ENCODE assay signal across 17 mouse cellular contexts in genomic region chr6:55391814-55392213, GRCm38 (mm10). TPM values are rescaled to one million over a fixed set of nuclear protein-coding genes. Genes with fewer than 3 reads are reported as not detected.
DNase-seq lines count a peak whose midpoint lies in the region; ATAC-seq and TF ChIP-seq lines count a peak whose summit lies in the region.
"Had no signal": no experiment of that assay in that cellular context is flagged by ENCODE, and none has a peak within 500 bp of the region (broad histone marks: within the 10 kb centered on the region; RNA-seq: fewer than 3 reads in every experiment).

No protein-coding gene starts in this region.

- H3K4me2 ChIP-seq in midbrain, embryonic 16.5 days (ENCODE audit: low read length), result no peak overlapping the region
- no peak overlapping the region for H3K4me2 ChIP-seq in limb, embryonic 11.5 days (ENCODE audit: low read depth, severe bottlenecking)
- H3K4me2 ChIP-seq: embryonic facial prominence, embryonic 12.5 days; limb, embryonic 12.5 days; liver, embryonic 15.5 days had no signal

- no peak overlapping the region for H3K9ac ChIP-seq in midbrain, embryonic 16.5 days (ENCODE audit: low read depth, low read length)
- H3K9ac ChIP-seq in limb, embryonic 11.5 days (ENCODE audit: low read length), result no peak overlapping the region
- H3K9ac ChIP-seq: embryonic facial prominence, embryonic 12.5 days; limb, embryonic 12.5 days; liver, embryonic 15.5 days had no signal

- no peak for TF ChIP-seq CTCF in left cerebral cortex, adult 2 months (IDR thresholded peaks at IDR 0.05)

- H3K4me1 ChIP-seq in midbrain, embryonic 16.5 days (ENCODE audit: control insufficient read depth, insufficient read depth, low read length), result peaks cover 15% of the 10 kb centered on the region
- peaks cover 60% of the 10 kb centered on the region for H3K4me1 ChIP-seq in midbrain, embryonic 10.5 days
- peaks cover 58% of the 10 kb centered on the region for H3K4me1 ChIP-seq in hindbrain, embryonic 10.5 days (replicated peaks)
- H3K4me1 ChIP-seq in limb, embryonic 11.5 days (ENCODE audit: control insufficient read depth, insufficient read depth, low read length), result peaks cover 6% of the 10 kb centered on the region; the same call in 1 of the 2 replicates
- H3K4me1 ChIP-seq: liver, embryonic 15.5 days had no signal

- intact Hi-C loops in left cerebral cortex, adult 2 months (cut with DNase I), result loop anchor here (1.0 to 10.0 kb wide), 4 partner anchors 113 to 653 kb away; no protein-coding TSS in a partner anchor

- ATAC-seq in midbrain, embryonic 16.5 days, result peak; percentile 34; the same call in 1 of the 2 replicates
- no peak for ATAC-seq in limb, embryonic 11.5 days (ENCODE audit: insufficient number of reproducible peaks, low FRiP score, low TSS enrichment, low read depth)
- ATAC-seq: activated CD4-positive, CD25-positive, alpha-beta regulatory T cell, adult 4 months; CD4-positive, CD25-positive, alpha-beta regulatory T cell, adult 4 months; inflammation-experienced regulatory T-cells, adult 6 months had no signal

- no peak overlapping the region for H3K27ac ChIP-seq in midbrain, embryonic 16.5 days (ENCODE audit: low read length)
- H3K27ac ChIP-seq in midbrain, embryonic 10.5 days (replicated peaks), result no peak overlapping the region
- H3K27ac ChIP-seq in hindbrain, embryonic 10.5 days, result 0 out of 2 replicates have a peak overlapping the region, but pooled peaks have one; percentile 76
- H3K27ac ChIP-seq in limb, embryonic 11.5 days (replicated peaks; ENCODE audit: low read depth, low read length), result no peak overlapping the region
- no peak overlapping the region for H3K27ac ChIP-seq in left cerebral cortex, adult 2 months
- H3K27ac ChIP-seq: embryonic facial prominence, embryonic 12.5 days; limb, embryonic 12.5 days; liver, embryonic 15.5 days had no signal

- H3K27me3 ChIP-seq in midbrain, embryonic 16.5 days (ENCODE audit: control insufficient read depth, insufficient read depth, low read depth, low read length), result no peaks in the 10 kb centered on the region
- H3K27me3 ChIP-seq in midbrain, embryonic 10.5 days (ENCODE audit: low read depth, poor library complexity, severe bottlenecking), result 0 out of 2 replicates have a peak, but pooled peaks cover 4% of the 10 kb centered on the region
- H3K27me3 ChIP-seq in hindbrain, embryonic 10.5 days (ENCODE audit: insufficient read depth, poor library complexity, severe bottlenecking), result no peaks in the 10 kb centered on the region; the same call in 1 of the 2 replicates
- H3K27me3 ChIP-seq in limb, embryonic 11.5 days (ENCODE audit: control insufficient read depth, insufficient read depth, low read length), result no peaks in the 10 kb centered on the region
- H3K27me3 ChIP-seq: embryonic facial prominence, embryonic 12.5 days had no signal

- no peaks in the 10 kb centered on the region for H3K36me3 ChIP-seq in midbrain, embryonic 16.5 days (ENCODE audit: control insufficient read depth, insufficient read depth, low read length)
- no peaks in the 10 kb centered on the region for H3K36me3 ChIP-seq in midbrain, embryonic 10.5 days
- H3K36me3 ChIP-seq in hindbrain, embryonic 10.5 days, result no peaks in the 10 kb centered on the region
- H3K36me3 ChIP-seq in limb, embryonic 11.5 days (ENCODE audit: control insufficient read depth, insufficient read depth, low read length), result no peaks in the 10 kb centered on the region
- H3K36me3 ChIP-seq: embryonic facial prominence, embryonic 12.5 days; limb, embryonic 12.5 days; liver, embryonic 15.5 days had no signal

- 30% methylated on average over 4 of the region's 4 CpGs for WGBS in midbrain, embryonic 16.5 days
- WGBS in midbrain, embryonic 10.5 days, result 61% methylated on average over 4 of the region's 4 CpGs
- 57% methylated on average over 4 of the region's 4 CpGs for WGBS in hindbrain, embryonic 10.5 days
- WGBS in limb, embryonic 11.5 days, result 13% methylated on average over 4 of the region's 4 CpGs

- H3K4me3 ChIP-seq in midbrain, embryonic 16.5 days (ENCODE audit: low read depth, low read length), result no peak overlapping the region
- H3K4me3 ChIP-seq in midbrain, embryonic 10.5 days, result no peak overlapping the region
- no peak overlapping the region for H3K4me3 ChIP-seq in hindbrain, embryonic 10.5 days
- no peak overlapping the region for H3K4me3 ChIP-seq in limb, embryonic 11.5 days (ENCODE audit: low read depth, low read length)
- H3K4me3 ChIP-seq in left cerebral cortex, adult 2 months, result no peak overlapping the region
- H3K4me3 ChIP-seq: embryonic facial prominence, embryonic 12.5 days; limb, embryonic 12.5 days; liver, embryonic 15.5 days had no signal

- H3K9me3 ChIP-seq in midbrain, embryonic 16.5 days (replicated peaks; ENCODE audit: control insufficient read depth, low read length, poor library complexity, severe bottlenecking), result no peaks in the 10 kb centered on the region
- H3K9me3 ChIP-seq in midbrain, embryonic 10.5 days (replicated peaks), result no peaks in the 10 kb centered on the region
- H3K9me3 ChIP-seq in hindbrain, embryonic 10.5 days, result no peaks in the 10 kb centered on the region
- H3K9me3 ChIP-seq in limb, embryonic 11.5 days (ENCODE audit: control insufficient read depth, low read length), result no peaks in the 10 kb centered on the region
- H3K9me3 ChIP-seq: embryonic facial prominence, embryonic 12.5 days; limb, embryonic 12.5 days; liver, embryonic 15.5 days had no signal

- no peak for DNase-seq in midbrain, embryonic 10.5 days (ENCODE audit: low spot score)
- DNase-seq in hindbrain, embryonic 10.5 days (ENCODE audit: low spot score), result peak; percentile 38
- DNase-seq in limb, embryonic 11.5 days (ENCODE audit: low spot score), result peak; percentile 53
- DNase-seq in adrenal gland, adult 8-10 months, result no peak
- no peak for DNase-seq in kidney, postnatal 14 days
- DNase-seq in left cerebral cortex, adult 2 months (ENCODE audit: extremely low spot score in 1 of 2, low spot score in 2 of 2), result no peak

RNA-seq across cellular contexts. Expression of gene Ghrhr, which starts 15.7 kb away (rescaled TPM):
- polyA plus RNA-seq in midbrain, embryonic 16.5 days (2015; fragmentation: Nextera tagmentation; extraction: Ambion mirVana), result not detected in 2 replicates
- polyA plus RNA-seq in midbrain, embryonic 10.5 days (2016; fragmentation: Nextera tagmentation; extraction: Ambion mirVana), result not detected in 2 replicates
- polyA plus RNA-seq in hindbrain, embryonic 10.5 days (2016; fragmentation: Nextera tagmentation; extraction: Ambion mirVana), result not detected in 2 replicates
- not detected in 2 replicates for polyA plus RNA-seq in limb, embryonic 11.5 days (2014; fragmentation: Nextera tagmentation; extraction: Ambion mirVana)
- not detected for total RNA-seq in adrenal gland, adult 8-10 months (2022)
- not detected for total RNA-seq in left cerebral cortex, adult 2 months (2021)
- total RNA-seq: gastrocnemius, postnatal 4 days; layer of hippocampus, postnatal 10 days; monocyte, adult 5-6 weeks had no signal
- polyA plus RNA-seq: activated CD4-positive, CD25-positive, alpha-beta regulatory T cell, adult 4 months; CD4-positive, CD25-positive, alpha-beta regulatory T cell, adult 4 months; embryonic facial prominence, embryonic 12.5 days; heart, embryonic 14.5 days; inflammation-experienced regulatory T-cells, adult 6 months; limb, embryonic 12.5 days had no signal

RNA-seq across cellular contexts. Expression of gene Aqp1, which starts 55.6 kb away (rescaled TPM):
- 4.8 and 5.4 TPM in 2 replicates for polyA plus RNA-seq in midbrain, embryonic 16.5 days (2015; fragmentation: Nextera tagmentation; extraction: Ambion mirVana)
- 0.56 and 1.1 TPM in 2 replicates for polyA plus RNA-seq in midbrain, embryonic 10.5 days (2016; fragmentation: Nextera tagmentation; extraction: Ambion mirVana)
- polyA plus RNA-seq in hindbrain, embryonic 10.5 days (2016; fragmentation: Nextera tagmentation; extraction: Ambion mirVana), result 0.60 and 2.3 TPM in 2 replicates
- polyA plus RNA-seq in limb, embryonic 11.5 days (2014; fragmentation: Nextera tagmentation; extraction: Ambion mirVana), result 0.26 and 0.64 TPM in 2 replicates
- 10 to 100 TPM; 38.4 to 78.8 (median 49.7) TPM for total RNA-seq in adrenal gland, adult 8-10 months (2022)
- total RNA-seq in left cerebral cortex, adult 2 months (2021), result under 1 TPM; 0.47 to 0.75 TPM
- total RNA-seq: monocyte, adult 5-6 weeks had no signal
- polyA plus RNA-seq: CD4-positive, CD25-positive, alpha-beta regulatory T cell, adult 4 months; inflammation-experienced regulatory T-cells, adult 6 months had no signal

RNA-seq across cellular contexts. Expression of gene Adcyap1r1, which starts 60.0 kb away (rescaled TPM):
- 46.9 and 60.8 TPM in 2 replicates for polyA plus RNA-seq in midbrain, embryonic 16.5 days (2015; fragmentation: Nextera tagmentation; extraction: Ambion mirVana)
- polyA plus RNA-seq in midbrain, embryonic 10.5 days (2016; fragmentation: Nextera tagmentation; extraction: Ambion mirVana), result 31.4 and 34.3 TPM in 2 replicates
- 31.4 and 32.4 TPM in 2 replicates for polyA plus RNA-seq in hindbrain, embryonic 10.5 days (2016; fragmentation: Nextera tagmentation; extraction: Ambion mirVana)
- 0.48 and 0.82 TPM in 2 replicates for polyA plus RNA-seq in limb, embryonic 11.5 days (2014; fragmentation: Nextera tagmentation; extraction: Ambion mirVana)
- 10 to 100 TPM; 43.9 to 62.8 (median 50.4) TPM for total RNA-seq in adrenal gland, adult 8-10 months (2022)
- total RNA-seq in left cerebral cortex, adult 2 months (2021), result 100 to 1,000 TPM; 118 to 121 TPM
- total RNA-seq: monocyte, adult 5-6 weeks had no signal
- polyA plus RNA-seq: activated CD4-positive, CD25-positive, alpha-beta regulatory T cell, adult 4 months; CD4-positive, CD25-positive, alpha-beta regulatory T cell, adult 4 months; inflammation-experienced regulatory T-cells, adult 6 months had no signal

Comparison
In these comparisons a context has a peak if more than half of its experiments do, and no peak if none do; other contexts are left out.
1. DNase-seq: peak in hindbrain, embryonic 10.5 days (single experiment) and limb, embryonic 11.5 days (single experiment); none in midbrain, embryonic 10.5 days (single experiment), adrenal gland, adult 8-10 months (single experiment), kidney, postnatal 14 days (single experiment) and left cerebral cortex, adult 2 months (0 of 2).
2. RNA of gene Adcyap1r1, which starts 60.0 kb away (polyA plus RNA-seq): 46.9 to 60.8 TPM in midbrain, embryonic 16.5 days, 31.4 to 34.3 TPM in midbrain, embryonic 10.5 days and 31.4 to 32.4 TPM in hindbrain, embryonic 10.5 days; 0.48 to 0.82 TPM in limb, embryonic 11.5 days; every median in the first group is over 10 times any median in the second.